Mouse (Mus musculus) heart, postnatal 25 days (tissue): ENCODE data around the gene Ap2a1. TPM values are rescaled to one million over a fixed set of nuclear protein-coding genes. Genes with fewer than 3 reads are reported as not detected.

ENCODE experiments used
- DNase-seq: peaks from one replicate; pipeline ENCODE4 v3.0.0; 2022; ENCODE audit warnings: low spot score
- intact Hi-C: fragments of 180-260 bp; cut with DNase I; formaldehyde crosslinking; loops from one replicate; pipeline ENCODE4 v1.15.1; 2025
- total RNA-seq, 2 experiments: library from RNA; stranded (reverse); gene quantifications; 2 replicates each; pipeline ENCODE4 v1.2.3; 2021

Gene Ap2a1
- total RNA-seq, 2 experiments from 2014 or later: 72.5 to 73.1 TPM

DNA sequence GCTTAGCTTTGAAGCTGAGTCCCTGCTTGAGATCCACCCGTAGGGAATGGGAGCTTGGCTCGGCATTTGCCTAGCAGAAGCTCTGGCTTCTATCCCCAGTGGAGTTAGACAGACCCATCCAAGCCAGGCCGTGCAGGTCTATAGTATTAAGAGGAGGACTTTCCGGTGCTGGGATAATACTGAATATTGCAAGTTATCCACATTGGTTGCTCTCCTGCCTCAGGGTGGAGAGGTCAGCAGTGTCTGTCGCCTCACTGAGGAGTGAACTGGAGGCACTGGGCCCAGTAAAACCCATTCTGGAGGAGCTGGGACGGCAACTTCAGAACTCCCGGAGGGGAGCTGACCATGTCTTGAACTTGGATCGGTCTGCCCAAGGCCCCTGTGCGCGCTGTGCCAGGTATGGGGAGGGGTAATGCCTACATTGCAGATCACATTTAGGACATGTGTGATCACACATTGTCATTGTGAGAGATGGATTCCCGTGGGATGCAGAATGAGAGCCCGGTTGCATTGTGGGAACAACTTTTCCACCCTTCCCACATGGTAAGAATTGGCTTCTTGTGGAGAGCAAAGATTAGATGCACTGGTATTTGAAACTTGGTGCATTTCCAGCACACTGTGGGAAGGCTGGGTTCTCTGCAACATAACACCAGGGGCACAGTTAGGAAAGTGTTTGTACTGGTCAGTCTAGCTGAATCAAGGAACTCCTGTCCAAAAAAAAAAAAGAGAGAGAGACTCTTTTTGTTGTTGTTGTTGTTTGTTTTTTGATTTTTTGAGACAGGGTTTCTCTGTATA is 25.0 kb upstream of the Ap2a1 start:
- no peak for DNase-seq
- intact Hi-C loops: no loop called here

DNA sequence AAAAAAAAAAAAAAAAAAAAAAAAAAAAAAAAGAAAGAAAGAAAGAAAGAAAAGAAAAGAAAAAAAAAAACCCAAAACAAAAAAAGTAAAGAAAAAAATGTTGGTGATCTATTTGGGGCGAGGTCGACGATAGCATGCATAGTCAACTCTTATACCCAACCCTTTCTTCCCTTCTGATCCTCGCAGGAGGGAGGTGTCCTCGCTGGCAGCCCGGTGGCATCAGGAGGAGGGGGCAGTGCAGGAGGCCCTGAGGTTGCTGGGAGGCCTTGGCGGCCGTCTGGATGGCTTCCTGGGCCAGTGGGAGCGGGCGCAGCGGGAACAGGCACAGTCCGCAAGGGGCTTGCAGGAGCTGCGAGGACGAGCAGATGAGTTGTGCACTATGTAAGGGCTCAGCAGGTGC is 24.3 kb upstream of the Ap2a1 start:
- intact Hi-C loops: no loop called here
- DNase-seq: no peak

DNA sequence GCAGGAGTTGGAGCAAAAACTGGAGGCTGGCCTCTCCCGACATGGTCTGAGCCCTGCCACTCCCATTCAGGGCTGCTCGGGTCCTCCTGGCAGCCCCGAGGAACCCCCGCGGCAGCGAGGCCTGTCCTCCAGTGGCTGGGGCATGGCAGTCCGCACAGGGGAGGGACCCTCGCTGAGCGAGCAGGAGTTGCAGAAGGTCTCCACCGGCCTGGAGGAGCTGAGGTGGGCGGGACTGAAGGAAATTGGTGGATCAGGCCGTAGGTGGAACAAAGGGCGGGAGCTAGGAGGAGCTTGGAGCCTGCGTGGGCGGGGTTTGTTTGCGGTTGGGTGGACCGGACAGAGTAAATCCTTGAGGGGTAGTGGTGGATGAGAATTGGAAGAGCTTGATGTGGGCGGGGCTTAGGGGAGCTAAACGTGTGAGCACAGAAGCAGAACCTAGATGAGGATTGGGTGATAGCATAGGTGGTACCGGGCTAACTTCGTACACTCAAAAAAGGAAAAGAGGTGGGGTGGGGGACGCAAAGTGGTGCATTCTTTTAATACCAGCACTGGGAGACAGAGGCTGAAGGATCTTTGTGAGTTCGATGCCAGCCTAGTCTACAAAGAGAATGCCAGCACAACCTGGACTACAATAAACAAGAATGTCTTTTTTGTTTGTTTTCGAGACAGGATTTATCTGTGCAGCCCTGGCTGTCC is 23.5 kb upstream of the Ap2a1 start:
- intact Hi-C loops: no loop called here
- DNase-seq: peak; percentile 90

DNA sequence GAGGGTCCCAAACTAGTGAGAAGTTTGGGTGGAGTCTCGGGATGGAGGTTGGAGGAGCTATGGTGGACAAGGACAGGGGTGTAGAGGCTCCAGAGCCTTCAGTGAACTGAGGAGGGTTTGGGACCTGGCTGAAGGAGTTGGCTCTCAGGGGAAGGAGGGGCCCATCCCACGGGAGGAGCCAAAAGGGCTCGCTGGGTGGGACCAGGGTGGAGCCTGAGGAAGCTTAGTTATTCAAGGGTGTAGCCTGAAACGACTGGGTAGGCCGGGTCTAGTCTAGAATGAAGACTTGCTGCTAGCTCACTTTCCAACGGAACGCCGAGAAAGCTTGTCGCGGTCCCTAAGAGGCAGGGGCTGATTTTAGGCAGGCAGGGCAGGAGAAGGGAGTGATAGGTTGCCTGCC is 22.7 kb upstream of the Ap2a1 start:
- DNase-seq: peak; percentile 72
- intact Hi-C loops: loop anchor here (1.0 kb wide), 1 partner anchor 20 kb away; no protein-coding TSS in a partner anchor

DNA sequence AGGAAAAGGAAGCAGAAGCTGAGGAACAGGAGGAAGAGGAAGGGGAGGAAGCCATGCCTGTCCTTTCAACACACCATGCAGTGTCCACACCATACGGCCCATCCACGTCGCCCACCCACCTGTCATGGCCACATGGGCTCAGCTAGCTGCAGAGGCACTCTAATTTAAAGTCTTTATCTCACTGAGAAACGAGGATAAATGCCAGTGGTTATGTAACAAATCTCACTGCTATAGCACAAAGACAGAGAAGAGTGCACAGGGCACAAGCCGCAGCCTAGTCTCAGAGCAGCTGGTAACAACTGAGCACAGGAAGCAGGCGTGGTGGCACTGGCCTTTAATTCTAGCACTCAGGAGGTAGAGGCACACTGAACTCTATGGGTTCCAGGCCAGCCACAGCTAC is 20.6 kb upstream of the Ap2a1 start:
- intact Hi-C loops: no loop called here
- DNase-seq: no peak

DNA sequence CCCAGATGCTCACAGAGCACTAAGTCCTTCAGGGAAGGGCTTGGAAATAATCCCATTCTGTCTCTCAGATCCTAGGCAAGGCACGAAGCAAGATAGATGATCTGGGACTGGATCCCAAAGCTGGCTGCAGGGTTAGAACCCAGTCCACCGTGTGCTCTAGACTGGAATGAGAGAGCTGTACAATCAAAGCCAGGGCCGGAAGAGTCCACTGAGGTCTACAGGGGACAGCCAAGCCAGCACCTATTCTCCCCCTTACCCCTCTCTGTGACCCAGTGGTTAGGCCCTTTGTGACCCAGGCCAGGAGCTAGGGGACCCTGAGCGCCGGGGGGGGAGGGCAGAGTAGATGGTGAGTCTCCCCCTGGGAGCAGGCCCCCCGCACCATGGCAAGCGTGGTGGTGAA is 13.6 kb upstream of the Ap2a1 start, which contains the start of gene Tsks:
Gene Tsks (plus strand): TSS at position 301 of the 400 bp plus-strand sequence.
- intact Hi-C loops: no loop called here
- DNase-seq: no peak

DNA sequence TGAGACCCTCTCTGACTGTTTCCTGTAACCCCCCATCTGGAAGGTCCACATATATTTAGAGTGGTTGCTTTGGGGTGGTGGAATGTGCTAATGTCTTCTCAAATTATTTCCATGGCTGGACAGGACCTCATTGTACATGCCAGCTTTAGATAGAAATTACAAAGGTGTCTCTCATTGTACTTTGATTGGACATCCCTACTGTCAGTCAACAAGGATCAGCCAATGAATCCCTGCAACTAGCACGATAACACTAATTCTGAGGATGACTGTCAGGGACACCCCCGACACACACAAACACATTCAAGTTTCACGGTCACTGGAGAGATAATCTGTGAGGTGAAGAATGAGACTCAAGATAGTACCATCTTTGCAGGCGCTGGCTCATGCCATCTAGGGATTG is 9.4 kb upstream of the Ap2a1 start:
- intact Hi-C loops: no loop called here
- DNase-seq: no peak

DNA sequence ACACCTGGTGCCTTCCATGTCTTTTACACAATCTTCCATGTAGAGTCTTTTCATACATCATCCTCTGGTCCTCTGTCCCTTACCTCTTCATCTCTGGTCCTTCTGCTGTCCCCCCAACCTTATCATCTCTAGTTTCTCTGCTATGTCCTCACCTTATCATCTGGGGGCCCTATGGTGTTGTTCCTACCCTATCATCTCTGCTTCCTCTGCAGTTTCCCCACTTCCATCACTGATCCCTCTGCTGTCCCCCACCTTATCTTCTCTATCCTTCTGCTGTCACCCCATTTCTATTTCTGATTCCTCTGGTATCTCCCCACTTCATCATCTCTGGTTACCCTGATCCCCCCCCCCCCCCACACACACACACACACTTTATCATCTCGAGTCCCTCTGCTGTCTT is 726 bp downstream of the Ap2a1 start:
- no peak for DNase-seq
- intact Hi-C loops: no loop called here

DNA sequence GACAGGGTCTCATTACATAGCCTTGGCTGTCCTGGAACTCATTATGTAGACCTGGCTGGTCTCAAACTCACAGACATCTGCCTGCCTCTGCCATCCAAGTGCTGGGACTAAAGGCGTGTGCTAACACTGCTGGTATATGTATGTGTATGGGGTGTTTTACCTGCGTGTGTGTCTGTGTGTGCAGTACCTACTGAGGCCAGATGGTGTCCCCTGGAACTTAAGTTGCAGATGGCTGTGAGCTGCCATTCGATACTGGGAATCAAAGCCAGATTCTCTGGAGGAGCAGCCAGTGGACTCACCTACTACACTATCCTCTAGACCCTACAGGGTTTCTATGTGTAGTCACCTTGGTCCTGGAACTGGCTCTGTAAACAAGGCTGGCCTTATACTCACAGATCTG is 3.8 kb downstream of the Ap2a1 start:
- intact Hi-C loops: loop anchor here (1.0 kb wide), 1 partner anchor 32 kb away; no protein-coding TSS in a partner anchor
- no peak for DNase-seq

DNA sequence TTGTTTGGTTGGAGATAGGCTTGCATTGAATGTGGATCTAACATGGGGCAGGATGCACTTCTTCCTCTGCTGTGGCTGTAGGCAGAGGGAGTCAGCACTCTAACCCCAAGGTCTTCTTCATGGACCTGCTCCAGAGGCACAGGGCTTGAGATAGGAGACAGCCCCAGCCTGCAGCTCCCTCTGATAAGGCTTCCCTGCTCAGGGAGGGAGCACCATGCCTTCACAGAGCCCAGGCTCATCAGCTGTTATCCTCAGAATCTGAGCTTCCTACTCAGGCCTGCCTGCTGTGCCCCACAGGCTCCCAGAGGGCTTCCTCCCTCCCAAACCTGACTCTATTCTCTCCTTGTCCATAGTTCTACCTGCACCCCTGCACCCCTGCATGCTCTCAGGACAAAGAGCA is 6.8 kb downstream of the Ap2a1 start:
- DNase-seq: no peak
- intact Hi-C loops: no loop called here

DNA sequence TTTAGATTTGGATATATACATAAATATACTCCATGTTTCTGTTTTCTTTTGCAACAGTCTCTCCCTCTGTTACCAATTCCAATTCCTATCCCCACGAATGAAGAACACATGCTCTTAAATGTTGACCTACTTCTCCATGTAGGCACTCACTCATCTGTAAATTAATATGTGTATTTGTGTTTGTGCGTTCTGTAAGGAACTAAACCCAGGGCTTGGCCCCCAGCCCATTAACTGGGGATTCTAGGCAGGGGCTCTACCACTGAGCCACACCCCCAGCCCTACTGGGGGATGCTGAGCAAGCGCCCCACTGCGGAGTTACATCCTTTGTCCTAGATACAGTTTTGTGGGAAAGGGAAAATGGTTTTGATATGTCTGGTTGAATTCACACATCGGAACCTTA is 10.2 kb downstream of the Ap2a1 start:
- DNase-seq: no peak
- intact Hi-C loops: no loop called here

DNA sequence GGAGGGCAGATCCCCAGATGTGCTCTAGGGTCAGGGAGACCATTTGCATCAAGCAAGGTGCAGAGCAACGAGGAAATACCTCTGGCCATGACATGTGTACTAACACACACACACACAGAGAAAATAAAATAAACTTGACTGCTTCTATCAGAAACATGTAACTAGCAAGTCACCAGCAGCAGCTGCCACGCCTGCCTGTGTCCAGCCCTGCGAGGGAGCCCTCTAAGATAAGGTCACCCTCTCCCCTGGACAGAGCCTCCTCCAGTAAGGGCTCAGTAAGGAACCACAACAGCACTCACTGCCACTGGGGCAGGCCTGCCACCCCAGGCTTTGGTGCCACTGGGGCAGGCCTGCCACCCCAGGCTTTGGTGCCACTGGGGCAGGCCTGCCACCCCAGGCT is 11.1 kb downstream of the Ap2a1 start:
- DNase-seq: no peak
- intact Hi-C loops: no loop called here

DNA sequence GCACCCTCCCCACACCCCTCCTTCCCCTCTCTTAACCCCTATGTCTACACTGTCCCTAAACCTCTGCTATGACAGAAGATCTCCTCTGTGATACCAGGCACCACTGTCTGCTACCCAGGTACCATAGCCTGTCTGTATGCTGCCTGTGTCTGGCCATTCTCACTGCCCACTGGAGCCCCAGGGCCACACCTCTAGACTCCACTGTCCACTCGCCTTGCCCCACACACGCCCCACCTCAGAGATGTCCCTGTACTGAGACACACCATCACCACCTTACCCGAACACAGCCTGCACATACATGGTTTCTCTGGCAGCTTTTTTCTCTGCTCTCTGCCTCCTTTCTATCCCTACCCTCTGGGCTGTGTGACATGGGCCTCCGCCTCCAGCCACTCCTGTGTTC is 12.4 kb downstream of the Ap2a1 start:
- intact Hi-C loops: no loop called here
- no peak for DNase-seq

DNA sequence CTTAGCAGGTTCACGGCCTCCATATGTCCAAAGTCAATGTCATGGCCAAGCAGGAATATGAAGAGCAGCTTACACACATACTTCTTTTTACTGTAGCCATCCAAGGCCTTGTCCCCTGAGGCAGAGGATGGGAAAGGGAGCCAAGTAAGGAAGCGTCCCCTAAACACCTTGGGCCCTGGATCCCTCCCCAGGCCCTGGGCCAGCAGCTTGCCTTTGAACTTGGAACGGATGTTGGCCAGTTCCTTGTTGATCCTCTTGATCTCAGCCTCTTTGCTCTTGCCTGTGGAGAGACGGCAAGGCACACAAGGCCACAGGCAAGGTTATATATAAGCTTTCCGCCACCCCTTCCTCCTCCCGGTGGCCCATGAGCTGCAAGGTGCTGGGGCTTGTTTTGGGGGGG is 13.1 kb downstream of the Ap2a1 start:
- no peak for DNase-seq
- intact Hi-C loops: no loop called here

DNA sequence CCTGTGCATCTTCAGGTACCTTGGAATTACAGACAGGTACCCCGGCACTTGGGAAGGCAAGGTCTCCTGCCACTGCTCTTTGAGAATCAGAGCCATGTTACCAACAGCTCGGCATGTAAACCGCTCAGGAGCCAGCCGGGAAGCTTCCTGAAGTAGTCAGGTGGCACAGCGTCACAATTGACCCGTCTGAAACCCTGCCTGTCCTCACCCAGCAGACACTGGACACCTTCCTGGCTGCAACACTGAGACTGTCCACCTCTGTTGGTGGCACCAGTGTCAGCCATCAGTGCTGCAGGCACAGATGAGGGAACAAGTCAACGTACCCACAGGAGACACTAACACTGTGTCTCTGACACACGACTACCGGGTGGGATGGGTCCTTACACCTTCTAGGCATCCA is 14.0 kb downstream of the Ap2a1 start:
- intact Hi-C loops: no loop called here
- no peak for DNase-seq

DNA sequence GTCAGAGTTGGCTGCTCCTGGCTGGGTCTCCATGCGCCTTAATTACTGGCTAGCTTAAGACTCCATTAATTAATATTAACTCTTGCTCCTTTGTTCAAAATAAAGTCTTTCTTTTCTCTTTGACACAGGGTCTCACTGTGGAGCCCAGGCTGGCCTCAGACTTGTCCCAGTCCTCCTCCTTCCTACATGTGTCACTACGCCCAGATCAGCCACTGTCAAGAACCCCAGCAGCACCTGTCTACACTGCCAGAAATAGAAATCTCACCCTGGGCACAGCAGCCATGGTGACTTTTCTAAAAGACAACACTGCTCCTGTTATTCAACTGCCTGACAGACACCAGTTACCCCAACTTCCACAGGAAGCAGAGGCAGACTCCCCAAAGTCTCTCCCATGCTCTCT is 14.9 kb downstream of the Ap2a1 start:
- DNase-seq: no peak
- intact Hi-C loops: no loop called here

DNA sequence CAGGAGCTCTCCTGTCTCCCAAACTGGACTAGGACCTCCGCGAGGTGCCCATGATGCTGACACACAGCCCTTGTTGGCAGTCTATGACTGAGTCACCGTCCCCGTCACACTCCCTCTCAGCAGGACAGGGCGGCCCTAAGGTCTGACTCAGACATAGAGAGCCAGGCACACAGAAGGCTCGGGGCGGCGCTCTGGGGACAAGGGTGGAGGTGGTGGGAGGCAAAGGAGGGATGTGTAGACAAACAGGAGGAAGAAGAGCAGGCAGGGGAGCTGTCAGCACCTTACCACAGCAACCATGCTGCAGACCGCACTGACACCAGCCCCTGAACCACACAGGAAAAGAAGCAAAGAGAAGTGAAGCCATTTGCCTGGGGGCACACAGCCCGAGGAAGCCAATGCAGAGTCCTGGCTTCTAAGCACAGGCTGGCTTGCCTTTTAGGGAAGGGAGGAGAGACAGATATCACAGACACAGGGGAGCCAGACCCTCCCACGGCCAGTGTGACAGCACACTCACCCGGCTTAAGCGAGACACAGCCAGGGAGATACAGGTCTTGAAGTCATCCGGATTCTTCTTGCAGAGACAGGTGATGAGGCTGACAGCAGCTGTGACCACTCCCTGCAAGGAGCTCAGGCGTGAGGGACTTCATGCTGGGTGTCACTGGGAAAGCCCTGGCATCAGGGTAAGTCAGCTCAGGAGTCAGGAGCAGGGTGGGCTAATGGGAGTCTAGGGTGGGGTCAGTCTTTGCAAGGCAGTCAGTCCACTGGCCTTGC is 20.4 kb downstream of the Ap2a1 start:
- no peak for DNase-seq
- intact Hi-C loops: no loop called here

DNA sequence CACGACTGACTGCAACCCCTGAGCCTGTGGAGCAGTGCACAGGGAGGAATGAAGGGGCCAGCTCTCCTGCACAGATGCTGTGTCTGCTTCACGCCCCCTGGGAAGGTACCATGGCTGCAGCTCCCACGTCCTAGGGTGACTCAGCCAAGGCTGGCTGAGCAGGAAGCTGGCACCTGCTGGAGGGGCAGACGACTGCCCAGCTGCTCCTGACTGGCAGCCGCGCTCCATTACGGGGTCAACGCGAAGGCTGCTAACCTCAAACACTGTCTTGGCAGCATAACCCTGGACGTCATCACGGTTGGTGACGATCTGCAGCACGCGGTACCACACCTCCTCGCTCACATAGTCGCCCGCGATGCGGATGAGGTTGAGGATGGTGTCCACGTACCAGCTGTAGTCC is 23.9 kb downstream of the Ap2a1 start:
- intact Hi-C loops: no loop called here
- no peak for DNase-seq

DNA sequence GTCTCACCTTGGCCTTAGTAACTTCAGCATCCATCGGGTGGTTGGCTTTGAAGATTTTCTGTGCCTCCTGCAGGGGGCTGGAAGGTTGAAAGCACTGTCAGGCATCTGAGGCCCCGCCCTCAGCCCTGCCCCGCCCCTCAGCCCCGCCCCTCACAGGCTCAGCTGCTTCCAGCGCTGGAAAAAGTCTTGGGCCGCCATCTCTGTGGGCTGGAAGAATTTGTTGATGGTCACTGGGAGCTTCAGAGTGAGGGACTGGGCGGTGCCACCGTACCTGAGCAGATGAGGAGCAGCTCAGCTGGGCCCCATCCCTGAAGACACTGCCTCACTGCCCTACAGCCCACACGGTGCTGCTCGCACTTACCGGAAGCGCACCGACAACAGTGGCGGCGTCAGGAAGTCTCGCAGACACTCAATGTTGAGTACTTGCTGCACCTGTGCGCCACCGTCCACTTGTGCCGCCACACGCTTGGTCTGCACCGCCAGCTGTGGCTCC is 28.0 kb downstream of the Ap2a1 start:
- intact Hi-C loops: no loop called here
- no peak for DNase-seq

DNA sequence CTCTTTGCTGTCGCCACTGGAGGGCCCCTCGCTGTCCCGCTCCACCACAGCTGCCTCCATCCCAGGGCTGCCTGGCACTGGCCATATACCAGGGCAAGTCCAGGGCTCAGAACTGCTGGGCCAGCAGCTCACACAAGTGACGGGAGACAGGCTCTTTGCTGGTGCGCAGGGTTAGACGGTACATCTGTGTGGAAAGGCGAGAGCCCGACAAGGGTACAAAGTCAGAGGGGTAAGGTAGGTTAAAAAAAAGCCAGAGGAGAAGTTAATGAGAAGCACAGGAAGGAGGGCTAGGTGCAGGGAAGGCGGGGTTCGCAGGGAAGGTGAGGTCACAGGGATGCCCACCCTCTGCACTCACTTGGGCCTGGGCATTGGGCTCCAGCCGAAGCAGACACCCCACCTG is 28.7 kb downstream of the Ap2a1 start:
- intact Hi-C loops: no loop called here
- DNase-seq: no peak

DNA sequence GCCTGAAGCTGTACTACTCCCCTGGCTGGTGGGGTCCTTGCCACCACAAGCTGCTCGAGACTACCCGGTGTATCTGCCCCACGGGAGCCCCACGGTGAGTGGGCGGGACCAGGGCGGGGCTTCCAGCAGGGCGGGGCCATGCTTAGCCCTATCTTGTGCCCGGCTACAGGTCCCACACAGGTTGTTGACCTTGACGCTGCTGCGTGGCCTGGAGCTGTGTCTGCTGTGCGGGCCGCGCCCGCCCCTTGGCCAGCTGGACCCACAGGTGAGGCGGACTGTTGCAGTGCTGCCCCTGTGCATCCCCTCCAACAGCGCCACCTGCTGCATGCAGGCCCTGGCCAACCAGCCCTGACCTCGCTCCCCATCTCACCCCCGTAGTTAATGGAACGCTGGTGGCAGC is 30.7 kb downstream of the Ap2a1 start:
- DNase-seq: no peak
- intact Hi-C loops: loop anchor here (5.0 kb wide), 1 partner anchor 36 kb away; no protein-coding TSS in a partner anchor
